ENCODE assay signal across 8 mouse cellular contexts in the genomic region with DNA sequence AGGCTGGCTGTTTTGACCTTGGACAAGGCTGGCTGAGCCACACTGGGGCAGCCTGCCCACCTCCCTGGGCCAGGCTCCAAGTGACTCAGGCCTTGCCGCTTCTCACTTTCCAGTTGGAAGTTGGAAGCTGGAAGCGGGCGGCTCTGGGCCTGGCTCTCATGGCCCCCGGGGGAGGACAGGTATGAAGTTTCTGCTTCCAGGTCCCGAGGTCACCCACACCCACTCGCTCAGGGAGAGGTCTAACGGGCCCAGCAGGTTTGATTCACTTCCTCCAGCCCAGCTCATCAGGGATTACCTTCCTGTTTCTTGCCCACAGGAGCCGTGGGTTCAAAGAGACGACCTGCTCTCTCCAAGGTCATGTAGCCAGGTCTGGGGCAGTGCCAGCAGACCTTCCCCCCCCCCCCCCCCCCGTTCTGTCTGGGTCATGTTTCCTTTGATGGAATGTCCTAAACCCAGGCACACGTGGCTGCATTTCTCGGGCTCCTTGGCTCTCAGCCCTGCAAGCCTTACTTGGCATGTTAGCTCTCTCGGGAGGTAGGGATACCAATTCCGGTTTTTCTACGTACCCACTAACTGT. TPM values are rescaled to one million over a fixed set of nuclear protein-coding genes. Genes with fewer than 3 reads are reported as not detected.
DNase-seq lines count a peak whose midpoint lies in the region; ATAC-seq and TF ChIP-seq lines count a peak whose summit lies in the region.

No protein-coding gene starts in this region.

- no peak for TF ChIP-seq CTCF in bone marrow macrophage, adult 2 months (IDR thresholded peaks at IDR 0.05; ENCODE audit: low read depth, low read length)
- no peak for TF ChIP-seq CTCF in lung, embryonic 14.5 days (IDR thresholded peaks at IDR 0.05; ENCODE audit: low read depth)

- ATAC-seq in hindbrain, embryonic 14.5 days (ENCODE audit: low FRiP score): no peak
- no peak for ATAC-seq in intestine, embryonic 14.5 days (replicated peaks; ENCODE audit: low FRiP score, low TSS enrichment, low read depth)
- ATAC-seq in lung, embryonic 14.5 days (ENCODE audit: insufficient read depth): no peak

- H3K27me3 ChIP-seq in hindbrain, embryonic 10.5 days (ENCODE audit: insufficient read depth, poor library complexity, severe bottlenecking): peaks cover 19% of the 10 kb centered on the region
- no peaks in the 10 kb centered on the region for H3K27me3 ChIP-seq in hindbrain, embryonic 14.5 days (ENCODE audit: control insufficient read depth, insufficient read depth, low read length)
- H3K27me3 ChIP-seq in intestine, embryonic 14.5 days (replicated peaks; ENCODE audit: control insufficient read depth, insufficient read depth, low read length): no peaks in the 10 kb centered on the region
- H3K27me3 ChIP-seq in lung, embryonic 14.5 days (ENCODE audit: insufficient read depth, low read length): no peaks in the 10 kb centered on the region; the same call in 1 of the 2 replicates

- no peak for TF ChIP-seq POLR2A in bone marrow macrophage, adult 2 months (IDR thresholded peaks at IDR 0.05; ENCODE audit: borderline replicate concordance, low read depth, low read length)

- peaks cover 17% of the 10 kb centered on the region; the same call in 1 of the 2 replicates for H3K36me3 ChIP-seq in hindbrain, embryonic 10.5 days
- no peaks in the 10 kb centered on the region for H3K36me3 ChIP-seq in hindbrain, embryonic 14.5 days (replicated peaks; ENCODE audit: control insufficient read depth, insufficient read depth)
- no peaks in the 10 kb centered on the region for H3K36me3 ChIP-seq in intestine, embryonic 14.5 days (ENCODE audit: control insufficient read depth, insufficient read depth, low read length)
- H3K36me3 ChIP-seq in lung, embryonic 14.5 days (ENCODE audit: insufficient read depth): 0 out of 2 replicates have a peak, but pooled peaks cover 3% of the 10 kb centered on the region

- H3K9me3 ChIP-seq in hindbrain, embryonic 10.5 days: no peaks in the 10 kb centered on the region
- H3K9me3 ChIP-seq in hindbrain, embryonic 14.5 days (ENCODE audit: control insufficient read depth, low read length): no peaks in the 10 kb centered on the region
- H3K9me3 ChIP-seq in intestine, embryonic 14.5 days (ENCODE audit: control insufficient read depth, low read length): no peaks in the 10 kb centered on the region
- H3K9me3 ChIP-seq in lung, embryonic 14.5 days (ENCODE audit: low read depth, low read length): no peaks in the 10 kb centered on the region

- intact Hi-C loops in gastrocnemius, postnatal 14 days (cut with DNase I; ENCODE audit: low total_unique reads): no loop called here

- no peak overlapping the region for H3K9ac ChIP-seq in hindbrain, embryonic 14.5 days
- no peak overlapping the region for H3K9ac ChIP-seq in intestine, embryonic 14.5 days (ENCODE audit: low read length)
- no peak overlapping the region; the same call in 1 of the 2 replicates for H3K9ac ChIP-seq in lung, embryonic 14.5 days

- H3K4me2 ChIP-seq in hindbrain, embryonic 14.5 days (replicated peaks): no peak overlapping the region
- H3K4me2 ChIP-seq in intestine, embryonic 14.5 days (ENCODE audit: low read length): no peak overlapping the region
- no peak overlapping the region for H3K4me2 ChIP-seq in lung, embryonic 14.5 days

- H3K4me1 ChIP-seq in hindbrain, embryonic 10.5 days (replicated peaks): peaks cover 84% of the 10 kb centered on the region
- peaks cover 32% of the 10 kb centered on the region for H3K4me1 ChIP-seq in hindbrain, embryonic 14.5 days (replicated peaks; ENCODE audit: control insufficient read depth, insufficient read depth, low read length)
- H3K4me1 ChIP-seq in bone marrow macrophage, adult 2 months (ENCODE audit: control insufficient read depth, insufficient read depth, low read length): peaks cover 21% of the 10 kb centered on the region
- peaks cover 43% of the 10 kb centered on the region for H3K4me1 ChIP-seq in intestine, embryonic 14.5 days (replicated peaks; ENCODE audit: control insufficient read depth, insufficient read depth, low read length)
- H3K4me1 ChIP-seq in lung, embryonic 14.5 days (ENCODE audit: insufficient read depth): peaks cover 28% of the 10 kb centered on the region

- 48% methylated on average over 15 of the region's 15 CpGs for WGBS in hindbrain, embryonic 10.5 days
- WGBS in hindbrain, embryonic 14.5 days: 47% methylated on average over 15 of the region's 15 CpGs
- 32% methylated on average over 14 of the region's 15 CpGs for WGBS in intestine, embryonic 14.5 days
- 25% methylated on average over 15 of the region's 15 CpGs for WGBS in lung, embryonic 14.5 days

- no peak for DNase-seq in hindbrain, embryonic 10.5 days (ENCODE audit: low spot score)
- DNase-seq in hindbrain, embryonic 14.5 days (ENCODE audit: low spot score): no peak
- DNase-seq in gastrocnemius, postnatal 14 days: peak; percentile 92
- DNase-seq in intestine, embryonic 14.5 days (ENCODE audit: low spot score): no peak
- DNase-seq in lung, embryonic 14.5 days: peak; percentile 60
- peak; percentile 70 for DNase-seq in urinary bladder, postnatal 25 days (ENCODE audit: low spot score)
- DNase-seq in frontal cortex, postnatal 25 days (ENCODE audit: low spot score in 2 of 2): no peak

- H3K27ac ChIP-seq in hindbrain, embryonic 10.5 days: peak overlapping the region; percentile 77
- no peak overlapping the region for H3K27ac ChIP-seq in hindbrain, embryonic 14.5 days
- H3K27ac ChIP-seq in bone marrow macrophage, adult 2 months (ENCODE audit: insufficient read depth, low read depth, low read length): peak overlapping the region; percentile 32; the same call in 1 of the 2 replicates
- H3K27ac ChIP-seq in intestine, embryonic 14.5 days (ENCODE audit: low read depth): peak overlapping the region; percentile 27; the same call in 1 of the 2 replicates
- peak overlapping the region; percentile 80 for H3K27ac ChIP-seq in lung, embryonic 14.5 days (ENCODE audit: low read depth)

- 0 out of 2 replicates have a peak overlapping the region, but pooled peaks have one; percentile 2 for H3K4me3 ChIP-seq in hindbrain, embryonic 10.5 days
- no peak overlapping the region for H3K4me3 ChIP-seq in hindbrain, embryonic 14.5 days (replicated peaks; ENCODE audit: low read length)
- 0 out of 2 replicates have a peak overlapping the region, but pooled peaks have one; percentile 8 for H3K4me3 ChIP-seq in bone marrow macrophage, adult 2 months (ENCODE audit: insufficient read depth, low read length)
- H3K4me3 ChIP-seq in intestine, embryonic 14.5 days (ENCODE audit: low read depth, low read length): no peak overlapping the region
- no peak overlapping the region for H3K4me3 ChIP-seq in lung, embryonic 14.5 days (ENCODE audit: low read depth, low read length)

RNA-seq across cellular contexts. Expression of a gene that starts 39.3 kb away (rescaled TPM):
- polyA plus RNA-seq in hindbrain, embryonic 10.5 days (2016; fragmentation: Nextera tagmentation; extraction: Ambion mirVana): 72.2 and 74.1 TPM in 2 replicates
- 67.8 and 68.7 TPM in 2 replicates for polyA plus RNA-seq in hindbrain, embryonic 14.5 days (2014; fragmentation: Nextera tagmentation; extraction: Ambion mirVana)
- 60.4 and 67.9 TPM in 2 replicates for polyA plus RNA-seq in bone marrow macrophage, adult 2 months (2012; ENCODE audit: insufficient read depth, insufficient read length, missing spikeins)
- 100 to 1,000 TPM; 127 to 132 TPM for total RNA-seq in gastrocnemius, postnatal 14 days (2021)
- polyA plus RNA-seq in intestine, embryonic 14.5 days (2014; fragmentation: Nextera tagmentation; extraction: Ambion mirVana): 60.8 and 65.2 TPM in 2 replicates
- 55.1 and 57.6 TPM in 2 replicates for polyA plus RNA-seq in lung, embryonic 14.5 days (2014; fragmentation: Nextera tagmentation; extraction: Ambion mirVana)

Comparison
In these comparisons a context has a peak if more than half of its experiments do, and no peak if none do; other contexts are left out.
1. H3K4me3 ChIP-seq: peak in hindbrain, embryonic 10.5 days (single experiment) and bone marrow macrophage, adult 2 months (single experiment); none in hindbrain, embryonic 14.5 days (single experiment), intestine, embryonic 14.5 days (single experiment) and lung, embryonic 14.5 days (single experiment).
2. DNase-seq: peak in gastrocnemius, postnatal 14 days (single experiment), lung, embryonic 14.5 days (single experiment) and urinary bladder, postnatal 25 days (single experiment); none in hindbrain, embryonic 10.5 days (single experiment), hindbrain, embryonic 14.5 days (single experiment), intestine, embryonic 14.5 days (single experiment) and frontal cortex, postnatal 25 days (0 of 2).